Mouse (Mus musculus) liver, adult 10 weeks (tissue): ENCODE data around the gene Zfp180. TPM values are rescaled to one million over a fixed set of nuclear protein-coding genes. Genes with fewer than 3 reads are reported as not detected.

Experiments
- polyA plus RNA-seq: library from polyadenylated mRNA; stranded (reverse); fragments of 350-450 nt; fragmentation: Illumina TruSeq; extraction: RNeasy Lipid Tissue Mini Kit (QIAGEN cat#74804); gene quantifications from one replicate; pipeline ENCODE4 v1.2.3, GENCODE M21; 2014; ENCODE audit warnings: low read depth, low replicate concordance

Gene Zfp180
- 5.3 TPM for polyA plus RNA-seq

DNA sequence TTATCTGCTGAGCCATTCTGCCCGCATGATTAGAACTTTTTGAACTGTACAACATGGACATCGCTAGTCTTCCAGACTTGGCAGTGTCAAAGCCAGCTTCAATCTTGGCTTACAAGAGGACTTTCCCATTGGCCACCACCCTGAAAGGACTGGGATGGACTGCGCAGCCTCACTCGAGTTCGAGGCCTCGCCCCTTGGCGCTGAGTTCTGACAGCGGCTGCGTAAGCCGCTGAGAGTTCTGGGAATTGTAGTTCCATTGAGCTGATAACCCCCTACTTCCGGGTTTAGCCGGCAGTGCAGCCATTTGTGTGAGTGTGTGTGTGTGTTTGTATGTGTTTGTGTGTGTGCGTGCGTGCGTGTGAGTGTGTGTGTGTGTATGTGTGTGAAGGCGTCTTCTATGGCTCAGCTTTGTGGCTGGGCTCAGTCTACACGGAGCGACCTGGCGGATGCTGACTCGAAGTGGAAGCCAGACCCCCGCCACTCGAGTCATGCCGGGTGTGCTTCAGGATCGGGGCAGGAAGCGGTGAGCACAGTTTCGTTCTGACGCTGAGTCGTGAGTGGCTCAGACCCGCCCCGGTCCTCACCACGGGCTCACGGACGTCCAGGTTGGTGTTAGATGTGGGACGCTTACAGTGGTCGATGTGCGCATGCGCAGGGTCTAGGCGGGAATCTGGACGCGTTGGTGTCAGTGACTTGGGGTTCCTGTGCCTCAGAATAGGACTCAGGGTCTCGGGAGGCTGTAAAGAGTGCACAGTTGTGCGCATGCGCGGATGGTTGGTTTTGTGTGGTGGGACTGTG, at the start of gene Zfp180:
Gene Zfp180 (plus strand): TSS at position 291 of the 798 bp plus-strand sequence.

DNA sequence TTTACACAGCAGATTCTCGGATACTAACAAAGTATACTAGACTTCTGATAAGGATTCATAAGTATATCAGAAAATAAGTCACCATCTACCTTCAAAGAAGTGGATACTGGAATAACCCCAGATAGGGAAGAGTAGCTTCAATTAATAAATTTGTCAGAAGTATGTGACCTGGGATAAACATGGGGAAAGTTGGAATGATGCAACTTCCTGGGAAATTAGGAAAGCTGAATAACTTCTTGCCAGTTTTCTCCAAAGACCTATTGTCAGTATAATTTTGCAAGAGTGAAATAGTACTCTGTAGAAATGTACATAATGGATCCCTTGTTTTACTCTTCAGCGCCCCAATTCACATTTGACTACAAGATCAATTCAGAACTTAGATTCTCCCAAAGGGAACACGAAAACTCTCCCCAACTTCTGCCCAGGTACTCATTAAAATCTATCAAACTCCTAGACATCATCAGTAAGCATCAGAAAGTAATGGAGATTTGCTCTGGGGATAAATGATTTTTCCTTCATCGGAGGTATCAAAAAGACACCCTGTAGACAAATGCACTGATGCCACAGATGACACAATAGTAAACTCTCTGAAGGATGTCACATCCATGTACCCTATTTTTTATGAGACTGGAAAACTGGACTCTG, 28.9 kb upstream of the Zfp180 start, which contains the start of gene Vmn1r183:
Gene Vmn1r183 (plus strand): TSS at position 595 of the 645 bp plus-strand sequence.

DNA sequence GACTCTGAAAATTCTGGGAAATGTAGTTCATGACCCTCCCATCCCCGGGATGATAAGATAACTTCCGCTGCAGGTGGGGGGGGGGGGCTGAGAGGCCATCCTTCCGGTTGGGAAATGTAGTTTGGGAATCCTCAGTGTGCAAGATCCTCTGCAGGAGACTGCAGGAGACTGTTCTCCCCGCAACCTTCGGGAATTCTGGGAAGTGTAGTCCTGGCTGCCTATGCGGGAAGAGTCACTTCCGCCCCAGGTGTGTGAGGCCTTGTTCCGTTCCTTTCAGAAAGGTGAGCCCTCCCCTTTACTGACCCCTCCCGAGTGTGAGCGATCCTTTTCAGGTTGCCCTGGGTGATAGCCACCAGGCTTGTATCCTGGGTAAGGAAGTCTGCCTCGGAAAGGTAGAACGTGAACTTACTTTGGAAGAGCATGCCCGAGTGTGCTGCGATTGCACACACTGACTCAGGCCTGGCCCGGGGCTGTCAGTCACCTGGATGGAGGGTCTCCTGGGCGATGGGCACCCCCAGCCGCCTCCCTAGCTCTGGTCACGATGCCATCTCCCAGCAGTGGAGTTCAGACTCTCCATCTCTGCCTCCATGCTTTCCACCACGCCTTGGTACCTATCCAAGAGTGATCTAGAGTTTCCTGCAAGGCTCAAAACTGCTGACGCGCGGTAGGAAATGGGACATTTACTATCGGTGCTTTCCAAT, 30.6 kb downstream of the Zfp180 start, which contains the start of gene Zfp112:
Gene Zfp112 (plus strand): TSS at position 159 of the 701 bp plus-strand sequence.

DNA sequence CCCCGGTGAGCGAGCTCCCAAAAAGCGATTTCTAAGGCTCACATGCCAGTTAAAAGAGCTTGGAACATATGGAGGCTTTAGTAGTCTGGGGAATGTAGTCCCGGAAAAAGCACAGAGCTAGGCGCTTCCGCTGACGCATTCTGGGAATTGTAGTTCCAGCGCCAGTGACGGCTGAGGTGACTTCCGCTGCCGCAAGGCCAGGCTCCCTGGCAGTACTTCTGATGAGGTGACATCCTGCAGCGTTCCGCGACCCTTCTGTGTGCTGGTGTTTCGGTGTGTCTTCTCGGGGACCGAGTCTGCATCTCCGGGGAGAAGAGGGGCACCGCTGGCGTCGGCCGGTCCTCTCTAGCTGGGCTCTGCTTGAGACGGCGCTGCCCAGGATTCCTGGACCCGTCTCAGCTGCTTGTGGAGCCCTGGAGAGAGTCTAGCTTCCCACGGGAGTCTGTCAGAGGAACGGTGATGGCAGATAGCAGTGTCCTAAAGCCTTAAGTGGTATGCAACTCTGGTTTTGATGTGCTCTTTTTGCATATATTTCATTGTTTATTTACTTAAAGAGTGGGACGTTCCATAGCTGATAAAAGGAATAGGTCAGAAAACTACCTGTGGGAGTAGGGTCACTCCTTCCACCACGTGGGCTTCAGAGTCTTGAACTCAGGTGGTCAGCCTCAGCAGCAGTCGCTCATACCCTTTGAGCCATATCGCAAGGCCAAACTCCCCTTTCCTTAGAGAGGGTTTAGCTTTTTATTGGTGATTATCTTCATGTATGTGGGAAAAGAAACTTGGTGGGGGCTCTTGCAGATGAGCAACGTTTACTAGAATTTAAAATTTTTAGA, 52.5 kb downstream of the Zfp180 start, which contains the start of gene Zfp235:
Gene Zfp235 (plus strand): TSS at position 174 of the 833 bp plus-strand sequence.

Other genes with a start within 250 kb of the Zfp180 start
- not detected for gene Vmn1r176, start 244.6 kb upstream of the Zfp180 start, polyA plus RNA-seq
- gene Vmn1r177, start 215.5 kb upstream of the Zfp180 start, polyA plus RNA-seq = not detected
- not detected for gene Vmn1r178, start 189.9 kb upstream of the Zfp180 start, polyA plus RNA-seq
- not detected for gene Vmn1r179, start 154.9 kb upstream of the Zfp180 start, polyA plus RNA-seq
- gene Vmn1r180, start 131.3 kb upstream of the Zfp180 start, polyA plus RNA-seq = not detected
- not detected for gene Vmn1r181, start 107.3 kb upstream of the Zfp180 start, polyA plus RNA-seq
- not detected for gene V1rd19, start 80.2 kb upstream of the Zfp180 start, polyA plus RNA-seq
- not detected for gene Vmn1r183, start 28.7 kb upstream of the Zfp180 start, polyA plus RNA-seq
- 0.77 TPM for gene Zfp112, start 30.4 kb downstream of the Zfp180 start, polyA plus RNA-seq
- 3.6 TPM for gene Zfp235, start 52.2 kb downstream of the Zfp180 start, polyA plus RNA-seq
- 0.11 TPM for gene Zfp114, start 93.1 kb downstream of the Zfp180 start, polyA plus RNA-seq
- 1.5 TPM for gene Zfp111, start 129.5 kb downstream of the Zfp180 start, polyA plus RNA-seq
- 1.2 TPM for gene Zfp109, start 155.6 kb downstream of the Zfp180 start, polyA plus RNA-seq
- gene Zfp108, start 172.9 kb downstream of the Zfp180 start, polyA plus RNA-seq = 1.1 TPM
- gene Zfp93, start 188.5 kb downstream of the Zfp180 start, polyA plus RNA-seq = 1.4 TPM
- not detected for gene Zfp61, start 219.3 kb downstream of the Zfp180 start, polyA plus RNA-seq
- 0.87 TPM for gene Zfp94, start 234.7 kb downstream of the Zfp180 start, polyA plus RNA-seq